Mouse (Mus musculus) kidney, adult 8-10 months (tissue): ENCODE data around the gene Frmd8.
"Not testable (repeated sequence)": the region's sequence is repeated elsewhere in the genome, so short reads cannot be mapped to it uniquely, and the experiment has no call there.

ENCODE experiments used
- DNase-seq, 2 experiments: peaks; one replicate each; pipeline ENCODE4 v3.0.0; 2022

The Frmd8 gene

DNA sequence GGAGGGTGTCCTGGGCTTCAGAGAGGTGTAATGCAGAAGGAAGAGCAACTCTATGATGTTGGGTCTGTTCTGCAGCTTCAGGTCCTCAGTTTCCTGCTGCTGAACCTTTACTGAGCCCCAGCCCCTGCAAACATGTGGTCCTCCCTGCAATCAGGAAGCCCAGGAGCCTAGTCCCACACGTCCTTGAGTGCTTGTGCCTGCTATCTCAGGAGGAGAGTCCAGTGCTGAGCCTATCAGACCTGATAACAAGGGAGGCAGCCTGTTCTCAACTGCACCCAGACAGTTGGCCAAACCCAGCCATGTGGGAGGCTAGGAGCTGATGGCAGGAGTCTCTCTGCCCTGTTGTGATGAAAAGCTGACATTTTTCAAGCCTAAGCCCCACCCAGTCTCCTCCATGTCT lies 8.9 kb upstream of the Frmd8 start:
- no peak for DNase-seq

DNA sequence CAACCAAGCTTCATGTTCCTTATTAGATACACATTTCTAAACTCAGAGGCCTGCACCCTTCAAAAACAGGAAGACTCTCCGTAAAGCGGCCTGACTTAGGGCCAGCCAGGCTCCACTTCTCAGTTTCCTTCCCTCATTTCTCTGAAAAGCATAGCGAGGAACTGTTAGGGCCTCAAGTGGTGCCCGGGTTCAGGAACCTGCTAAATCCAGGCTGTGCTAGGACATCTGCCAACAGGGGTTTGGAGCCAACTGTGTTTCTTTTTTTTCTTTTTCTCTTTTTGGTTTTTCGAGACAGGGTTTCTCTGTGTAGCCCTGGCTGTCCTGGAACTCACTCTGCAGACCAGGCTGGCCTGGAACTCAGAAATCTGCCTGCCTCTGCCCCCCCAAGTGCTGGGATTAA lies 7.0 kb upstream of the Frmd8 start:
- DNase-seq = not testable (repeated sequence)

DNA sequence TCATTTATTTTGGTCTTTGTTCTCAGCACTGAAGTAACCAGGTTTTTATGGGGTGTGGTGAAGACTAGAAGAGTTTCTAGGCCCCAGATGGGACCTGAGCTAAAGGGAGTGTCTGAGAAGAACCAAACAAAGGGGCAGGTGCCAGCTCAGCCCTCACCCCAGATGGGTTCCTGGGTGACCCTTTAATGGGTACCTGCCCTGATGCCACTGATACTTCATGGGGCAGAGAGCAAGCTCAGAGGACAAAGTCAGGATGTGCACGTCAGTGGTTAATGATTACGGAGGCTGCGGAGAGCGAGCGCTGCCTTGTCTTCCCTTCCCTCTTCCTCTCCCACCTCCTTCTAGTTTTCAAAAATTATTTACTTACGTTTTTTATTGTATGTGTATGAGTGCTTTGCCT lies 6.1 kb upstream of the Frmd8 start:
- peak; percentile 61 to 63 for DNase-seq

DNA sequence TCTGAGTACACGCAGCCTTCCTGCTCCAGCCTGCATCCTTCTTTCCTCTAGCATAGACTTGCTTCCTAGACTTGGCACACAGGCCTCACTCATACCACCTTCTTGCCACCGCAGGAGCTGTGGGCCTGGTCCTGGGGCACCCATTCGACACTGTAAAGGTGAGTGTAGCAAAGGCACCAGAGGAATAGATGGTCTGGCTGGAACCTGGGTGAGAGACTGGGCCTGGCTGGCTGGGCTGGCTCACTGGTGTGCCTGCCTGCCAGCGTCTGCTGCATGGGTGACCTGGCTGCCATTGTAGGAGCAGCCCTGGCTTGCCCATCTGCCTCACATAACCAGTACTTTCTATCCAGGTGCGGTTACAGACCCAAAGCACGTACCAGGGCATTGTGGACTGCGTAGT lies 4.7 kb upstream of the Frmd8 start:
- no peak for DNase-seq

DNA sequence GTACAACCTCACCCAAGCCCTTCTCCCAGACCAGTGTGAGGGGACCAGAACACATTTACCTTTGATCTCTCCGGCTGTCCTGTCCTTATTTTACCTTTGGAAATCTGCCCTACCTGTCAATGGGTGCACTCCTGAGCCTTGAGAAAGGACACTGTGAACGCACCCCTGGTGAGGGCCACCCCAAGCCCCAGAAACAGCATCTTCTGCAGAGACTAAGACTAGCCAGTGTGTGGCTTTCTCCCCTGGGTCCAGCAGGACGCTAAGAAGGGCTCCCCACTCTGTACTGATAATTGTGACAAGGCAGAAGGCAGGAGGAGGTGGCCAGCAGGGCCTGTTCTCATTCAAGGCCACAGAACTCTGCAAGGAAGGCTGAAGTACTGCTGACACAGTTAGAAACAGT lies 3.8 kb upstream of the Frmd8 start:
- DNase-seq = no peak

DNA sequence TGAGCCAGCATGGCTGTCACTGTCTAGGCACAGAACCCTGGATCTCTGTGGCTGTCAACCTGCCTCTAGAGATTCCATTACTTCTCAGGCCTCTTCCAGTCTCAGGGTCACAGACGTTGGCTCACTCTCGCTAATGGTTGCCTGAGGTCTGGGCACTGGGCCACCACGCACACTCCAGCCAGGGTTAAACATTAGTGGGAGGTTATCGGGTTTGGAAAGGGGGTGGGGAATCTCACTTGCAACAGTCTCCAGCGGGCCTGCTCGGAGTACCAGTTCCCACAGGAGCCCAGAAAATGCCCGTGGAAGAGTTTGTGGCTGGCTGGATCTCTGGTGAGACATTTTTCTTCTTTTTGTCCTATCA lies 3.3 kb upstream of the Frmd8 start:
- peak; percentile 94 for DNase-seq

DNA sequence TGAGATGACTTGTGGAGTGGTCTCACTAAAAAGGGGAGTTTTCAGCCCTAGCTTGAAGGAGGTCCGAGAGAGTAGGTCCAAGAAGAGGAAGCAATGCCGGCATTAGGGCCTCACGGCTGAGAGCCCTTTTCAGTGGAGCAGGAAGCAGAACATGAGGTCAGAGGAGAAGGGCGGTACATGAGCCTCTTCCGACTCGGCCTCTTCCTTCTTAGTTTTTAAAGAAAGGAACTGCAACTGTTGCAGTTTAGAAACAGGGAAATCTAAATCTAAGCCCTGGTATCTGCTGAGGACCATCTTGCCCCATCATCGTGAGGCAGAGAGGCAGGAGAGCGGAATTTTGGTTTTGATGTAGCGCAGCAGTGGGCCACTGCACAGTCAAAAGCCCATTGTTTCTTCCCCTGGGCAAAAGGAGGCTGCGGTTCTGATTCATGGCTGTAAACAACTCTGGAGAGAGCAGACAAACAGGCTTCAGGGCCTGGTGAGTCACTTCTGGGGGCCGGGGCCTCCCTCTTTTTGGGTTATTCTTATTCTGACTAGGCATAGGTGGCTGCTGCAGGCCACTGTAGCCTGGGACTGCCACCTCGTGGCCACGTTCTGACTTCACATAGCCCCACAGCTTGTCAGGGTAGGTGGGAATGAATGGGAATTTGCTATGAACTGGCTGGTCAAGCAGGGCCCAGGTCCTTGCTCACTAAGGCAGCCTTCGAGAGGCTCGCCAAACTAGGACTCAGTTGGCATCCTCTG lies 2.7 kb upstream of the Frmd8 start, which contains the start of gene Slc25a45:
TSS of gene Slc25a45 (plus strand) at position 191 of the 744 bp plus-strand sequence.
- DNase-seq = peak in 1 of 2 experiments; percentile 77

DNA sequence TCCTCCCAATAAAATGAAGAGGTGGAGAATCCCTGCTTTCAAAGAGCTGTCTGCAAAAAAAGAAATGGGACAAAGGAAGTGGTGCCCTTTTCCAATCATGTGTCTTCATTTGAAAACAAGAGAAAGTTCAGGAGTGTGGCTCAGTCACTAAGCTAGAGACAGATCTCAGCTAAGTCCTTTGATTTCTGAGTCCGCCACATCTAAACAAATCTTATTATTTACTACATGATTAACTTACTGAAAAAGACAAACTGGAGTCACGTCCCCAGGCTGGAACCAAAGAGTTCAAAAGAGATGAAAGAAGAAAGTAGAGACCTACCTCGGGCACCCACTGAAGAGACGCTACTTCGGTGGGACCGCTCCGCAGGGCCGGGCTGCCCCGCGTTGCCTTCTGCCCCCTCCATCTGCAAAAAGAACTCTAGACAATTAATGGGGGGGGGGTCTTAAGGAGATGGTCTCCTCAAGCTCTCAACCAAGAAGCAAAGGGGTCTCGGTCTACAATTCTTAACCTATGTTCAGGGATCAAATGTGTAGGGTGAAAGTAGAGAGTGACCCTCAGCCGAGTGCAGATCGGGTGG lies 594 bp downstream of the Frmd8 start:
- no peak for DNase-seq

DNA sequence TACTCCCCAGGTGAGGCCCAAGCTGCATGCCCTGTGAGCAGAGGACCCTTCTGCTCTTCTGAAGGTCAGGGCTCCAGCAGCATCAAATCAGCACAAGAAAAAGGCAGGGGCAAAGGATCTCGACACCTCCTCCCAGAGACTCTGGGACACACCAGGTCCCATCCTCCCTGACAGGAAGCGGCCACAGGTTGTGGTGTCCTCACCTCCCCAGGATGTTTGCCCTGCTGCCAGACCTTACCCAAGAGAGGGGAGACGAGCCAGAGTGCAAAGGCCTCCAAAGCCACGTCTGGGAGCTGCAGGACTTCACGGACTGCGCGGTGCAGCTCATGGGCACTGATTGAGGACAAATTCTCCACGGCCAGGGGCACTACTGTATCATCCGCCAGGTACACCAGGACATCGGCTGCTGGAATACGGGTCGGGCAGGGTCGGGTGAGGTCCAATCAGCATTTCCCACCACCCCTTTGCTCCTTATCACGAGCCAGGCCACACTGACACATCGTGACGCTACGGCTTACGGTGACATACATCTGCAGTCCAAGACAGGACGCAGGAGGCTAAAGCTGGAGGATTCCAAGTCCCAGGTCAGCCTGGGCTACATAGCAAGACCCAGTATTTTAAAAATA lies 2.0 kb downstream of the Frmd8 start:
- DNase-seq = no peak

DNA sequence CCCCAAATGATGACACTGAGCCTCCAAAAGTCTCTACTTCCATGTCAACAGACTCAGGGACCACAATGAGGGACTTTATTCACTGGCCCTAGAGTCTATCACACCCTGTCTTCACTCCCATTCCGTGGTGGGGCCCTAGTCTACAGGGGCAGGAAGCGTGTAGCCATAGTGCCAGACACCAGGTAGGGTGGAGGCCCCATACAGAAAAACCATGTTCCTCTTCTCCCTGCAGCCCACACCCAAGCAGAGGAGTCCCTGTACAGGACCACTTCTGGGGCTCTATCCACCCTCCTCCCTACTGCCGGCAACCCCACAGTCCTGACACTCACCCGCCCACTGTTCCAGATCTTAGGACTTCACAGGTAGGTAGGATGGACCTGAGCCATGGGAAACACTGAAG lies 2.5 kb downstream of the Frmd8 start:
- DNase-seq = no peak

DNA sequence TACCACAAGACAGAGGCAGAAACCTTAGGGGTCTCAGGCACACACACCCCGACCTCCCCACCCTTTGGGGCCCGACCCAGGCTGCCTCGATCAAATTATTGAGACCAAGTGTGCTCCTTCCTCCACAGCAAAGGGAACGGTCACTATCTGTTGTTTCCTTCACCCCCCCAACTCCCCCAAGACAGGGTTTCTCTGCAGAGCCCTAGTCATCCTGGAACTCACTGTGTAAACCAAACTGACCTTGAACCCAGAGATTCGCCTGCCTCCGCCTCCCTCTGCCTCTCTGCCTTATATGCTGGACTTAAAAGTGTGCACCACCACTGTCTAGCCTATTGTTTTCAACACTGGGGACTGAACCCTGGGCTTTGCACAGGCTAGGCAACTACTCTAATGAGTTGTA lies 3.4 kb downstream of the Frmd8 start:
- DNase-seq = no peak

DNA sequence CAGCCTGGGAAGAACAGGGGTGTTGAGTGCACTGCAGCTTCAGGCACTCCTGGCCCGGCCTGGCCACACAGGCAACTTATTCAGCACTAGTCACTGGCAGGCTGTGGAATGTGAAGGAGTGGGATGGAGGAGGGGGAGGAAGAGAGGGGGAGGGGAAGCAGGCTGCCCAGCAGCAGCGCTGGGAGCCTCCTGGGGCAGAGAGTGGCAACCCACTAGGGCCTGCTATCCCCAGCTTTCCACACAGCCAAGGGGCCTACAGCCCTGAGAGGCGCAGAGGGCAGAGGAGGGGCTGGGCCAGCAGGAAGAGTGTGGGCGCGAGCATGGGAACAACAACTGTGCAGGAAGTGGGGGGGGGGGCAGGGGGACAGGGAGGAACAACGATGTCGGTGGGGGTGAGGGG lies 3.8 kb downstream of the Frmd8 start:
- DNase-seq = no peak

DNA sequence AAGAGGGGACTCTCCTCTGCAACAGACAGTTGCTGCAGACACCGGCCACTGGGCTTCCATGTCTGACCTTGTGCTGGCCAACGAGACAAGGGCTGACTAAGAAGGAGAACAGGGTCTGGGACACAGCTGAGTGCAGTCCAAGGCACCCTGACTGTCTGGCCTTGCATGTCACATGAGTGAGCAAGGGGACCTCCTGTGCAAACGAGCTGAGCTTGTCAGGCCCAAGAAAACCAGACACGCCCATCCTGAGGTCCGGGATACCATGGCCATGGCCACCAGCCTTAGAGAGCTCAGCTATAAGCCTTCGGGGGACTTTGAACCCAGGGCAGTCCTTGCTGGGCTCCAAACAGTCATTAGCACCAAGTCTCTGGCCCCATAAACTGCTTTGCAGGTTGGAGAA lies 7.0 kb downstream of the Frmd8 start:
- DNase-seq = no peak

DNA sequence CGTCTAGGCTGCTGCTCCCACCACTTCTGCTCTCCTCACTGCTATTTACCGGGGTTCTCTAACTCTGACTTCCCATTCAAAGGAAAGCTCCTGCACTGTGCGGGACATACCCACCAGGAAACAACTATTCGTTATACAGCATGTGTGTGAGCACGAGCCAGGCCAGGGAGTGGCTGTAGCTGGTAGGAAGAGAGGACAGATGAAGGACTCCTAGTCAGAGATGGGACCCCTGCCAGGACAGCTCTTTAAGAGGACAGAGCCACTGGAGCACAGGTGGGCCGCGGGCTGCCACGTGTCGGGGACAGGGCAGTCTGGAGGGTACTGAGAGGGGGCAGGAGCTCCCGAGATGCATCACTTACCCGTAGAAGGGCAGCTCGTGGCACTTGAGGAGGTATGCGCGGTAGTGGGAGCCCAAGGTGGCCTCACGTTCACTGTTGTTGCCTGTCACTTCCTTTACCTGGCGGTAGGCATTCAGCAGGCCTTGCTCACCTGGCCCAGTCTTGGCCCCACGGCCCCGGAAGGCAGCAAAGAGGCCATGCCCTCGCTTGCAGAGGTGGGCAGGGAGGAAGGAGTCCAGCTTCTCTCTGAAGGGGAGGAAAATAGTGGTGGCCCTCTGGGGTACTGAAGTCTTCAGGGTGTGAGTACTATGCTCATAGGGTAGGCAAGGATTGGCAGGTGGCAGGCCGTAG lies 10.2 kb downstream of the Frmd8 start:
- DNase-seq = no peak

DNA sequence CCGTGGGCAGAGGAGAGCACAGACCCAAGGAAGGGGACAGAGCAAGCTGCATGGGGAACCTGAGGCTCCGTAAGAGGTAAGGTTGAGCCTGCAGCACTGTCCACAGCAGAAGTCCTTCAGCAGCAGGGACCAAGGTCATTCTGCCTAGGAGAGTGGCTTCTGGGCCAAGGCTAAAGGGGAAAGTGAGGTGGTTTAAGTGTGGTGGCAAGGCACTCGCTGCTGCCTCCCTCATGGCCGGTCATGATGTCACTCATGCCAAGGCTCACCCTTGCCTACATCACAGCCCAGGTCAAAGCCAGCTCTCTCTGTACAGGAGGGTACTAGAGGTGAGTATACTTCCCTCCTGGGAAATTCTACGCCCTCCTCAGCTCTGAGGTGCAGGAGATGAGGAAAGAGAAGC lies 11.3 kb downstream of the Frmd8 start:
- no peak for DNase-seq

DNA sequence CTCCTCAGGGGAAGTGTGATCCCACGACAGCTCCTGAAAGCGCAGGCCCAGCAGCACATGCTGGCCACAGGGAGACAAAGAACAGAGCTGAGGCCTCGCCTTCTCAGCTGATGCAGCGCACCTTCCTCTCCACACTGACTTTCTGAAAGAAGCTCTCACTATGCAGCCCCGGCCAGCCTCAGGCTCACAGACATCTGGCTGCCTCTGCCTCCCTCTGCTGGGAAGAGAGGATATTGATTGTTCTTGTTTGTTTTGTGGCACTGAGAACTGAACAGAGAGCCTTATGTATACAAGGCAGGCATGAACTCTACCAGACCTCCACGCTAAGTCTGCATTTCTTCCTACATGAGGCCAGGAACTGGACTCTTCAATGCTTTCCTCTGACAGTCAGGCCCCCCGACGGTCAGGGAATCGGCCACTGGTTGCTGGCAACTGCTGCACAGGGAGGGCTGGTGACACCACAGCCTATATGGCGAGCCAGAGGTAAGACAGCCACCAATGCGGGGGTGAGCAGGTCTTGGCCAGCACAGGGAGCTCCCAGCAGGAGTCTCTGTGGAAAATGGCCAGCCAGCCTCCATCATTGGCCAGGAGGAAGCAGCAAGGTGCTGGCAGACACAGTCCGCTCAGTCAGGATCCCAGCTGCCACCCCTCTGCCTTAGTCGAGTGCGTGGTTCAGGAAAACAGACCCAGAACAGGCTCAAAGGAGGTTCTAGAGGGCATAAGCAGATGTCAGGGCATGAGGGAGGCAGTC lies 12.6 kb downstream of the Frmd8 start:
- no peak for DNase-seq

DNA sequence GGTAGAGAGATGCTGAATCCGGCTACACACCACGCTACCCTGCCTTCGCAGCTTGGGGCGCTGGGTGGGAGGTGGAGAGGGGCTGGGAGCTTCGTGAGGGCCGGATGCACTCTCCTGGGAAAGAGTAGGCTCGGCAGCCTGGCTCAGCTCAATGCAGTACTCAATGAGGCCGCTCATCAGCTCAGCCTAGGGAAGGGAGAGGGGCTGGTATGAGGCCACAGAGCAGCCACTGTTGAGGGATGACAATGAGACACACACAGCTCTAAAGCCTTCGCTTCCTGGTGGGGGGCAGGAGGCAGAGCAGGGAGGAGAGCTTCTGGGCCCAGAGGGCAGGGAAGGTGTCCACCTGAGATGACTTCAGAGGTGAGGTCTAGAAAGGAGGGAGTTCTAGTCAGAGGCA lies 18.5 kb downstream of the Frmd8 start:
- DNase-seq = no peak

DNA sequence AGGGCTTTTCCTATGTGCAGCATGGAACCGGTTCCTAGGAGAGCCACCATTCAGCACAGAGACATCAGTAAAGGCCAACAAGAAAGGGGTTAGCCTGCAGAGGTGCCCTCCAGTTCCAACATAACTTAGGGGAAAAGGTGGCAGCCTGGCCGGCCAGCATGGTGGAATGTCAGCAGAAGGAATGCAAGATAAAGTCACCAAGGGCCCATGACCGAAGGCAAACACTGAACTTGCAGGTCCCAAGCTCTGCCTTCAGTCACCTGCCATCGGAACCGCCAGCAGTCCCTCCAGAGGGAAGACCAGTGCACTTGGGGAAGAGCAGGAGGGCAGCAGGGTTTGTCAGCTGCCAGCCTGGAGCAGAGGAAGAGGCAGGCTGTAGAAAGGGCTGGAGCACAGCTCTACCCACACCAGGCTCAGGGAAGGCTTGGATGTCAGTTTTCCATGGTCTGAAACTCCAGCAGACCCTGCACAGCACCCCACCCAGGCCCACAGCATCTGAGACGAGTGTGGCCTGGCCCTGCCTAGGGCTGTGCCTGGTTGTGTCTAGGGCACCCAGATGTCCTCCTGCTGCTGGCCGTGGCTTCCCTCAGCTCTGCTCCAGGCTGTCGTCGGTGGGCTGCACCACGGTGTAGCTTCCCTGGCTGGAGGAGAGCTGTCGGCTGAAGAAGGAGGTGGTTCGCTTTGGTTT lies 22.9 kb downstream of the Frmd8 start:
- no peak for DNase-seq

DNA sequence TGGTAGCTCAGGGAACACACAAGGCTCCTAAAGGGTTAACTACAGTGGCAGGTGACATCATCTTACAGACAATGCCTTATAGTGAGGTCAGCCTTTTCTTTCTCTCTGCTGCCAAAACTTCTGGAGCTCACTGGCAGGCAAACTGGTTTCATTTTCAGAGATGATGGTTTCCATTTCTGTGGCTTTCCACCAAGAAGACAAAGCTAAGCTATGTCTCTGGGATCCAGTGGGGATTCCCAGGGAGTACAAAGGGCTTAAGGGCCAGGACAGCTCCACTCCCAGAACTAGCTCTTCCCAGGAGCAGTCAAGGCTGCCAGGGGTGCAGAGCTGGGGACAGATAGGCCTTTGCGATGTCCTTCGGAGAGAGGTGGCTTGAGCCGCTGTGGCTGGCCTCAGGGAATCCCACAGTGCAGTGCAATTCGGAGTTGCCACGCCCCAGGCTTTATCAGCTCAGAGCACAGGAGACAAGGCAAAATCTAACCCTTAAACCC lies 23.5 kb downstream of the Frmd8 start:
- no peak for DNase-seq

DNA sequence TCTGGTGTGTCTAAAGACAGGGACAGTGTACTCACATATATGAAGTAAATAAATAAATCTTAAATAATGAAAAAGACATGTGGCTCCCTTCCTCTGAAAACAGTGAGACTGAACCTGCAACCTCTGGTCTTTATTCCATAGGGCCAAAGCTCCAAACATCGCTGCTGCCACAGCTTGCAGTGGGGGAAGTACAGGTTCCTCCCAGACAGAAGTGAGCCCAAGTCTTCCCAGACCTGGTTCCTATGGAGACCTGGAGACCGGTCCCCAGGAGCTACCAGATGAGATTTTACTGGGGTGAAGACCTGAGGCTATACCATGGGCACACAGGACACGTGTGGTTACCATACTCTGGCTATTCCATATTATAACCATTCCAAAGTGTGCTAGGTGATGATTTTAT lies 24.2 kb downstream of the Frmd8 start:
- no peak for DNase-seq

DNA sequence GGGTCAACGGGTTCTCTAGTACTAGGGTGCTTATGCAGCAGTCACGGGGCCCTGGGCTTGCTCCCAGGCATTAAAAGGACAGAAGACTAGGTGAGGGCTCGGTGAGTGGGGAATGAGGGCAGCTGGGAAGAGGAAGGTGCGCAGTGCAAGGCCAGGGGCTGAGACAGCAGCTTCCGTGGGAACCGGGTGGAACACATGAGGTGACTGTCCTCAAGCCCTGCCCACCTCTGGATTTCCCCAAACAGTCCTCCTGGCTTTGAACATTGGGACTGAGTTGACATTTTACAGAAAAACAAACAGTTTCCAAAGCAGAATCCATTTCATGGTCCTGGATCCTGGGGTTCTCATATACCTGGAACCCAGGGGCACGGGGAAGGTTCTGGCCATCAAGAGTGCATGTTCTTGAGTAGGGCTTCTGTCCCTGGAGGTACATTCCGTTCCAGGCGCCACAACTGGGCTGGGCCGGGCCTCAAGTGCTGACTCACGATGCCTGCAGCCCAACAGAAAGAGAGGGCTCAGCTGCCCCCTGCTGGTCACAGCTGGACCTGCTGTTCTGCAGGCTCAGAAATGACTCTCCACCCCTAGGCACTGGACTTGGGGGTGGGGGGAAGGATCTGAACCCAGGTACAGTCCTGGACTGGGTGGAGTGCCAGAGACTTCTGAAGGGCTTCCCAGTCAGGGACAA lies 25.1 kb downstream of the Frmd8 start:
- DNase-seq = peak; percentile 94 to 97
